Mouse (Mus musculus) frontal cortex, postnatal 36 days (tissue): ENCODE measurements at regions not wholly inside any gene's neighbourhood (a gene's known extent, or its start where the extent isn't known, plus 50 kb on each side); places are given as distances from the start of the nearest gene placed in this dataset.

Experiments used
- DNase-seq, 2 experiments: peaks; one replicate each; pipeline ENCODE4 v3.0.0; 2022; ENCODE audit warnings: low spot score in 2 of 2

- DNase-seq = no peak
Observed at GRCm38 (mm10) chr3:128429706-128430105, 533.6 kb upstream of the Fam241a start.

- no peak for DNase-seq
Observed at GRCm38 (mm10) chr3:128415568-128415967, 519.4 kb upstream of the Fam241a start.

GRCm38 (mm10) chr3:128413481-128413880 lies 517.4 kb upstream of the Fam241a start:
- DNase-seq = no peak

GRCm38 (mm10) chr3:128412157-128412556 lies 516.0 kb upstream of the Fam241a start:
- no peak for DNase-seq

GRCm38 (mm10) chr3:128394805-128395204 lies 498.7 kb upstream of the Fam241a start:
- DNase-seq = no peak

GRCm38 (mm10) chr3:128380579-128380978 lies 484.5 kb upstream of the Fam241a start:
- no peak for DNase-seq

- no peak for DNase-seq
Observed at GRCm38 (mm10) chr3:128369521-128370127, 473.5 kb upstream of the Fam241a start.

GRCm38 (mm10) chr3:128362310-128362709 lies 466.2 kb upstream of the Fam241a start:
- no peak for DNase-seq

- peak in 1 of 2 experiments; percentile 63 for DNase-seq
Observed at GRCm38 (mm10) chr3:128349123-128349522, 453.0 kb upstream of the Fam241a start.

GRCm38 (mm10) chr3:128347782-128348574 lies 451.9 kb upstream of the Fam241a start:
- no peak for DNase-seq

- DNase-seq = no peak
Observed at GRCm38 (mm10) chr3:128337508-128337907, 441.4 kb upstream of the Fam241a start.

- DNase-seq = peak; percentile 60 to 86
Observed at GRCm38 (mm10) chr3:128337031-128337430, 440.9 kb upstream of the Fam241a start.

GRCm38 (mm10) chr3:128327677-128328076 lies 431.6 kb upstream of the Fam241a start:
- no peak for DNase-seq

- no peak for DNase-seq
Observed at GRCm38 (mm10) chr3:128301312-128301711, 405.2 kb upstream of the Fam241a start.

GRCm38 (mm10) chr3:128298110-128298509 lies 402.0 kb upstream of the Fam241a start:
- DNase-seq = no peak

- DNase-seq = no peak
Observed at GRCm38 (mm10) chr3:128287846-128288245, 391.7 kb upstream of the Fam241a start.

GRCm38 (mm10) chr3:128285214-128285613 lies 389.1 kb upstream of the Fam241a start:
- no peak for DNase-seq

GRCm38 (mm10) chr3:128280626-128281025 lies 384.5 kb upstream of the Fam241a start:
- no peak for DNase-seq

GRCm38 (mm10) chr3:128270576-128270975 lies 374.5 kb upstream of the Fam241a start:
- peak; percentile 21 to 37 for DNase-seq

GRCm38 (mm10) chr3:128261208-128261607 lies 365.1 kb upstream of the Fam241a start:
- no peak for DNase-seq

GRCm38 (mm10) chr3:128247816-128248215 lies 351.7 kb upstream of the Fam241a start:
- no peak for DNase-seq

GRCm38 (mm10) chr3:128239813-128240421 lies 343.8 kb upstream of the Fam241a start:
- no peak for DNase-seq

- DNase-seq = no peak
Observed at GRCm38 (mm10) chr3:128230390-128230789, 334.3 kb upstream of the Fam241a start.
